Mouse (Mus musculus) erythroblast, embryonic 14.5 days (primary cell): ENCODE results near the gene Radil.

Source experiments
- GATA1 ChIP-seq: IDR thresholded peaks from 2 replicates; pipeline ENCODE4 v1.6.1; 2012; ENCODE audit warnings: low read length, inconsistent platforms, mixed read lengths
- TAL1 ChIP-seq: IDR thresholded peaks from 3 replicates; pipeline ENCODE4 v1.6.1; 2012; ENCODE audit warnings: low read length, inconsistent platforms, mixed read lengths

DNA sequence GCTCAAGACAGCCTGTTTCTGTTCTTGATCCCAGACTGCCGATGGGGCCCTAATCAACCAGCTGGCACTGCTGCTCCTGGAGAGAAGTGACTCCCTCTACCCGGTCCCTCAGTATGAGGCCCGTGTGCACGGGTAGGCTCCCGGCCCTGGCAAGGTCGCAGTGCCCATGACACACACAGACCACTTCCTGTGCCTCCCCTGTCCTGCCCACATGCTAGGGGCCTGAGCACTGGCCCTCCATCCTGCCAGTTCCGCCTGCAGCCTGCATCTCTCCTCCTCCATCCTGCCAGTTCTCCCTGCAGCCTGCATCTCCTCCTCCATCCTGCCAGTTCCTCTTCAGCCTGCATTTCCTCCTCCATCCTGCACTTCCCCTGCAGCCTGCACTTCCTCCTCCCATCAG is 75.2 kb downstream of the Radil start:
- no peak for TF ChIP-seq TAL1
- TF ChIP-seq GATA1, result no peak
